Mouse (Mus musculus): ENCODE data around the gene Fam198a.

The Fam198a gene

GRCm38 (mm10) chr9:121950418-121951113 lies at the start of gene Fam198a:
Gene Fam198a (plus strand): TSS chr9:121950988.
- DNase-seq (ENCODE audit: low spot score) = peak; percentile 62

GRCm38 (mm10) chr9:121901710-121902700 lies 48.8 kb upstream of the Fam198a start:
- no peak for DNase-seq (ENCODE audit: low spot score)

DNA sequence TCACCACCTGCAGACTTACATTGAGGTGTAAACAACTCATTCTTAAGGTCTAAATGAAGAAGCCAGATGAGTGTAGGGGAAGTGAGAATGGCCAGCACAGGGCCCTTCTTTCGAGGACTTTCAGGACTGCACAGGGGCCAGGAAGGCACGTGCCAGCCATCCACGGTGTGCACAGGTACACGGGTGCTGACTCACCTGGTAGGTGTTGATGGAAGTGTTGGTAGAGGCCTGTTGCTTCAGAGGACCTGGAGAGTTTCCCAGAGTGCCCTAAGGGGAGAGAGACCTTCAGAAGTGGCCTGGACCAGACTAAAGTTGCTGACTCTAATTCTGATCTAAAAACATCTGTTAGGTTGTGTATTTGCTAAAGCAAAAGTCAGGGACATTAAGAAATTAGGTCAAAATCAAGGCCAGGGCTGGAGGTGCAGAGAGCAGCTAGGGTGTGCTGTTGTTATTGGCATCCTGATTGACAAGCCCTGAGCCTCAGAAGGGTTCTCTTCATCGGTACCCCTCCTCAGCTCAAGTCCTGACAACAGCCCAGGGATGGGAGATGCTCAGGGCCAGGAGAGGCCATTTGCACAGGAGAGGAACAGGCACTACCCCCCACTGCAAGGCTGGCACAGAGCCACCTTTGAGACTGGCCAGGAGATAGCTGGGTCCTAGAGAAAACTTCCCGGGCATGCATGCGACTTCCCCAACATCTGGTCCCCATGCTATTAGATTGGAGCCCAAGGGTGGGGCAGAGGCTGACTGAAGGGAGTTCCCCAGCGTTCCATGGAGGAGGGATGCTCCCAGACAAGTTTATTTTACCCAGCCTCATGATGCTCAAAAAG lies 47.1 kb upstream of the Fam198a start:
- no peak for DNase-seq (ENCODE audit: low spot score)

GRCm38 (mm10) chr9:121904319-121904718 lies 46.5 kb upstream of the Fam198a start:
- DNase-seq (ENCODE audit: low spot score) = no peak

DNA sequence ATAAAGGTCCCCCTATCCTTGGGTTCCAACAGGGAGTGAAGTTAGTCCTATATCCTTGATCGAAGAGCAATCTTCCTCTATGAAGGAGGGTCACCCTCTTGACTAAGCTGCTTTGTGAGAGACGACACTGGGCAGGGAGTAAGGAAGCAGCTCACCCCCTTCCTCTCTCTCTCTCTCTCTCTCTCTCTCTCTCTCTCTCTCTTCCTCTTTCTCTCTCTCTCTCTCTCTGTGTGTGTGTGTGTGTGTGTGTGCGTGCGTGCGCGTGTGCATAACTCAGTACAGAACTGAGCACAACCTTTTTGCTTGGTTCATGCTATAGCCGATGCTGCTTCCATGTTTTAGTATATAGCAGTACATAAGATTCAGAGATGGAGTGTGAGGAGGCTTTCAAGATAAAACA lies 45.8 kb upstream of the Fam198a start:
- DNase-seq (ENCODE audit: low spot score) = no peak

GRCm38 (mm10) chr9:121905556-121906185 lies 45.1 kb upstream of the Fam198a start:
- DNase-seq (ENCODE audit: low spot score) = no peak

DNA sequence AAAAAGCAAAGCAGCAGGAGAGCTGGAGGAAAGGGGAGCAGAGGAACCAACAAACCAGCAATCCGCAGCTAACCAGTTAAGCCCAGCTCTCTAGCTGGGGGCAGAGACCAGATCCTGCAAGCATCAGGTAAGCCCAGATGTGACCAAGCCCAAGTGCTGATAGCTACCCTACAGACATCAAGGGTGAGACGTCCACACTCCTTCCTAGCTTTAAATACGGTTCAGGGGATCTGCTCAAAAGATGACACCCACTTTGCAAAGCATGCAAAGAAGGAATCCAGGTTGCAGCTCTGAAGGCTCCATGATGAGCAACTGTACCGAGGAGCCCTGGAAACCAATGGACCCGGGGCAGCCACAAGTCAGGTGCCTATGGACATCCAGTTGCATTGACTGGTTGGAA lies 44.3 kb upstream of the Fam198a start:
- DNase-seq (ENCODE audit: low spot score) = no peak

- no peak for DNase-seq (ENCODE audit: low spot score)
Observed at GRCm38 (mm10) chr9:121907356-121908070, 43.3 kb upstream of the Fam198a start.

GRCm38 (mm10) chr9:121908321-121908720 lies 42.5 kb upstream of the Fam198a start:
- DNase-seq (ENCODE audit: low spot score) = no peak

DNA sequence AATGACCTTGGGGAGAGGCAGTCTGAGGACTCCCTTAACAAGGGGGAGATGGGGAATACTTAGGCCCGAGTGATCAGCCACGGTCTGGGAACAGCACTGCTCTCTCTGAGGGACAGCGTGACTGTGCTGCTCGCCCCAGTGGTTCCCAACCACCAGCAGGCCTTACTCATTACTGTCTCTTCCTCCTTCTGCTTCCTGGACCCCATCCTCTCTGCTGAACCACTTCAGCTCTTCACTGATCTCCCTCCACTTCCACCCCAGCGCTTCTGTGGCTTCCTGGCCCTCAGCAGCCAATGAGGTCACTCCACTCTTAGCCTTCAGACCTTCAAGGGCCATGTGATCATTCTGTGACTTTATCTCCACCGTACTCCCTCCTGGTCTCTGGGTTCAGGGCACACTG lies 41.2 kb upstream of the Fam198a start:
- no peak for DNase-seq (ENCODE audit: low spot score)

DNA sequence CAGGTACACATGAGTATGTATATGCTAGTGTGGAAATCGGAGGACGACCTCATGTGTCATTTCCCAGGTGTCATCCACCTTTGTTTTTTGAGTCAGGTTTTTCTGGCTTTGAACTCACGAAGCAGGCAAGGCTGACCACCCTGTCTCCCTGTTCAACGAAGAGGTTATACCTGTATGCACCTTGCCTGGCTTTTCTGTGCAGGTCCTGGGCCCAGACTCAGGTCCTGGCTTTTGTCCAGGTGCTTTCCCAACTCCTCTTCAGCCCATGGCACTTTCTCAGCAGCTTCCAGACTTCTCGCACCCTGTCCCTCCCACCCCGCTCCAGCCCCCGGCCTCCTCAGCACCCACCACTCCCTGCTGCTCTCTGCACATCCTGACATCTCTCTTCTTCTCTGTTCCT lies 39.6 kb upstream of the Fam198a start:
- no peak for DNase-seq (ENCODE audit: low spot score)

- no peak for DNase-seq (ENCODE audit: low spot score)
Observed at GRCm38 (mm10) chr9:121912786-121913185, 38.0 kb upstream of the Fam198a start.

- no peak for DNase-seq (ENCODE audit: low spot score)
Observed at GRCm38 (mm10) chr9:121914226-121914757, 36.5 kb upstream of the Fam198a start.

DNA sequence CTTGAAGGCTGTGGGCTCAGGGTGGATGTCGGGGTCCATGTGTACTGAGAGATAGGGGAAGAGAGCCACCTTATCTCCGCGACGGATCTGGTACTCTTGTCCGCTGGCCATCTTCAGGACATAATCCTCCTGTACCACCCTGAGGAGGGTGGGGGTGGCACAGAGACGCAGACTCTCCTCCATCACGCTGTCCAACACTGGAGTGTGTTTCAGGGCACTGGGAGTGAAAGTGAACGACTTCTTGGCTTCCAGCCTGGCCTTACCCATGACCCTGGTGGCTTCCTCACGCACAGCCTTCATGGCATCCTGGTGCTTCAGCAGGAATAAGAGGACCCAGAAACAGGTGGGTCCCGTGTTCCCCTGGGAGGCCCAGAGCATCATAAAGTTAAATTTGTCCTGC lies 35.7 kb upstream of the Fam198a start:
- no peak for DNase-seq (ENCODE audit: low spot score)

- DNase-seq (ENCODE audit: low spot score) = no peak
Observed at GRCm38 (mm10) chr9:121916102-121916501, 34.7 kb upstream of the Fam198a start, which contains the start of gene Cyp8b1. Gene Cyp8b1 (minus strand): TSS chr9:121916305.

GRCm38 (mm10) chr9:121919027-121919501 lies 31.7 kb upstream of the Fam198a start:
- DNase-seq (ENCODE audit: low spot score) = no peak

- no peak for DNase-seq (ENCODE audit: low spot score)
Observed at GRCm38 (mm10) chr9:121923443-121923842, 27.3 kb upstream of the Fam198a start.

- no peak for DNase-seq (ENCODE audit: low spot score)
Observed at GRCm38 (mm10) chr9:121923906-121924305, 26.9 kb upstream of the Fam198a start.

- DNase-seq (ENCODE audit: low spot score) = no peak
Observed at GRCm38 (mm10) chr9:121924901-121925560, 25.8 kb upstream of the Fam198a start.

DNA sequence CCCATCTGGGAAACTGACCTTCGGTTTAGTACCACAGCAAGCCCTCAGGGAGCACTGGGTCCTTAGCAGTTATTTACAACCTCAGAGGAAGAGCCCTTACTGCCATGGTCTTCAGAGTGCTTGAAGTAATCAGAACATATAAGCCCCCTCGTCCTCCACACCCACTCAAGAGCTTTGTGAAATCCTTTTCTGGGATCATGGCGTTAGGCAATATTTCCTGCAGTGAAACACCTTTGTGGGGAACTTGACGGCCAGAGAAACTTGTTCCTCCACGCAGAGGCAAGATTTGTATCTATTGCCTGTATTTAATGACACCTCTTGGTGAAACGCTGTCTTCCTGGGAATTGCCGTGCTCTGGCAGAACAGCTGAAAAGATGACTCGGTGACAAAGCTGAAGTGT lies 24.8 kb upstream of the Fam198a start:
- DNase-seq (ENCODE audit: low spot score) = no peak

Measured in urinary bladder, postnatal 25 days (tissue).